Mouse (Mus musculus): ENCODE results near the gene Adgrf3. TPM values are rescaled to one million over a fixed set of nuclear protein-coding genes. Genes with fewer than 3 reads are reported as not detected.
"Not testable (repeated sequence)": the region's sequence is repeated elsewhere in the genome, so short reads cannot be mapped to it uniquely, and the experiment has no call there.

Adgrf3 gene
- polyA plus RNA-seq, 1 experiment from 2014 or later: 0.33 TPM

DNA sequence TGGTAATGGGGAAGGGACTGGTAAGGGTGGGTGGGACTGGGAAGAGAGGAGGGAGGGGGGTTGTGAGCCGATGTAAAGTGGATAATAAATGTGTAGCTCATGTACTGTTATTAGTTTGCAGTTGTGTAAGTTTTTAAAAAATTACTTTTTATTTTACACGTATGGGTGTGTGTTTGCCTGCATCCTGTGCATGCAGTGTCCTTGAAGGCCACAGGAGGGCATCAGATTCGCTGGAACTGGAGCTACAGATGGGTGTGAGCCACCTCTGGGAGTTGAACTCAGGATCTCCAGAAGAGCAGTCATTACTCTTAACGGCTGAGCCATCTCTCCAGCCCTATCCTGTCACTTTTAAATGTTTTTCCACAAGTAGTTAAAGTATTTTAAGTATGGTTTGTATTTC is 25.4 kb upstream of the Adgrf3 start:
- 84% methylated on average over 4 of the region's 4 CpGs for WGBS
- Histone ChIP-seq H3K36me3 (no peaks in the 10 kb centered on the region), H3K27ac (no peak overlapping the region), H3K9me3 (no peaks in the 10 kb centered on the region), H3K9ac (no peak overlapping the region), H3K4me3 (replicated peaks) (no peak overlapping the region), H3K4me2 (no peak overlapping the region), H3K27me3 (replicated peaks) (no peaks in the 10 kb centered on the region), H3K4me1 (peaks cover 13% of the 10 kb centered on the region; the same call in 1 of the 2 replicates)
- ATAC-seq (ENCODE audit: insufficient read depth, low FRiP score, low read depth): no peak

DNA sequence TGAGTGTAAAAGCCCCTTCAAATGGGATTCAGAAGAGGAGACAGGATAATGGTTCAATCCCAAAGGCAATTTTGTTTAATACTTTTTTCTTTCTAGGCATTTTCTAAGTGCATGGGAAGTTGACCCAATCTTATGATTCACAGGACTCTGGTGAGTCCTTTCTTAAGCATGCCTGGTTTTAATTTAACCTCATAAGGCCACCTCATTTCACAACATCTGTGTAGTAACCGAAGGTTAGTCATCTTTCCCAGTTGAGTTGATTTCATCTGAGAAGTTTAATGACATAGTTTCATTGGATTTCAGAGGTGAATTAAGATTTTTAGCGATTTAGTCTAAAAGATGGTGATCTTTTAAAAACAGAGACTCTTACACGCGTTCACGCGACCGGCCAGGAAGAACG is 17.2 kb upstream of the Adgrf3 start:
- Histone ChIP-seq H3K4me3 (replicated peaks) (no peak overlapping the region), H3K9ac (no peak overlapping the region), H3K27ac (no peak overlapping the region), H3K9me3 (no peaks in the 10 kb centered on the region), H3K27me3 (replicated peaks) (no peaks in the 10 kb centered on the region), H3K36me3 (0 out of 2 replicates have a peak, but pooled peaks cover 3% of the 10 kb centered on the region), H3K4me1 (no peaks in the 10 kb centered on the region), H3K4me2 (no peak overlapping the region)
- ATAC-seq (ENCODE audit: insufficient read depth, low FRiP score, low read depth): no peak
- 98% methylated on average over 8 of the region's 8 CpGs for WGBS

DNA sequence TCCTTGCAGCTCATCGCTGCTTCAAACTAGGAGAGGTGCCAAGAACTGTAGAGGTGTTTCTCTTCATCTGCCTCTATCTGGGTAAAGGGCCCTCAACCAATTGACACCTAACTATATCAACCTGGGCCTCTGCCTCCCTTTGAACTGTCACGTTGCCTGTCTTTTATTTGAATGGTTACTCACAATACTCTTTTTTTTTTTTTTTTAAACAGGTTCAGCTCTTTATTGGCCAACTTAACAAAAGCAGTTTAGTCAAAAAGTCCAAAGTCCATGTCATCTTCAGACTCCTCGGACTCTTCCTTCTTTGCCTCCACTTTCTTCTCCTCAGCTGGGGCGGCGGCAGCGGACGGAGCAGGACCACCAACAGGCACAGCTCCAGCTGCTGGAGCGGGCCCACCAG is 15.1 kb upstream of the Adgrf3 start:
- no peaks in the 10 kb centered on the region for H3K9me3 ChIP-seq
- no peak overlapping the region for H3K9ac ChIP-seq
- no peak overlapping the region for H3K4me2 ChIP-seq
- H3K4me3 ChIP-seq (replicated peaks): no peak overlapping the region
- no peak for ATAC-seq (ENCODE audit: insufficient read depth, low FRiP score, low read depth)
- no peaks in the 10 kb centered on the region for H3K27me3 ChIP-seq (replicated peaks)
- no peak overlapping the region for H3K27ac ChIP-seq
- WGBS: 86% methylated on average over 8 of the region's 8 CpGs
- 0 out of 2 replicates have a peak, but pooled peaks cover 3% of the 10 kb centered on the region for H3K36me3 ChIP-seq
- no peaks in the 10 kb centered on the region for H3K4me1 ChIP-seq

DNA sequence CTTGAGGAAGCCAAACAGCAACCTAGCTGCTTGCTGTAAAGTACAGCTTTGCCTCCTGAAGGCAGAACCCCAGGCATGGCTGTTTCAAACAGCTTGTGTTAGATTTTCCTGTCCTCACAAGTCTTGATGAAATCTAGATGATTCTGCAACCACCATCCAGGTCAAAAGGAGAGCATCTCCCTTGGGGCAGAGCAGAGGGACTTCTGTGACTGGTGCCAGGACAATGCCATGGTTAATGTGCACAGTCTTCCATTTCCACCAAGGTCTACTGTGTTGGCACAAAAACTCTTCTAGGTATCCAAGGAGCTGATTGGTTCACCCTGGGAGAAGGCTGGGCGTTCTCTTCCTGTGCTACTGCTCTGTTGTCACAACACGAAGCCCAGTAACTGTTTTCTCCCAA is 14.2 kb upstream of the Adgrf3 start:
- 0 out of 2 replicates have a peak, but pooled peaks cover 3% of the 10 kb centered on the region for H3K36me3 ChIP-seq
- no peak for ATAC-seq (ENCODE audit: insufficient read depth, low FRiP score, low read depth)
- H3K9me3 ChIP-seq: no peaks in the 10 kb centered on the region
- no peak overlapping the region for H3K4me2 ChIP-seq
- no peak overlapping the region for H3K27ac ChIP-seq
- 86% methylated on average over 2 of the region's 2 CpGs for WGBS
- H3K9ac ChIP-seq: no peak overlapping the region
- H3K4me3 ChIP-seq (replicated peaks): no peak overlapping the region
- H3K27me3 ChIP-seq (replicated peaks): no peaks in the 10 kb centered on the region
- H3K4me1 ChIP-seq: no peaks in the 10 kb centered on the region

DNA sequence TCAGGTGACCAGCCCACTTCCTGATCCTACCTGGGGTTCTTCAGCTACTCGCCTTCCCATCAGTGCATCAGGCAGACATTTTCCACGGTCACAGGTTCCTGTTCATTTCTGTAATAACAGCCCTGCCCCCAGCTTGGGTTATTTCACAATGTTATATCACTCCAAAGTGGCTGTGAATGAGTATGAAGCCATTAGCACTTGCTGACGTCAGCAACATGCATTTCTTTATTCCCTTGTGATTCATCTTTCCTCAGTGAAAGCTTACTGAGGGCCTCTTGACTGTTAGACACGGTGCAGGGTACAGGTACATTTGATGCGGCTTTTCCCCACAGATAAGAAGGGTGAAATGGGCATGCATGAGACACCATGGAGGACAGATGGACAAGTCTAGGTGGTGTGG is 10.4 kb upstream of the Adgrf3 start:
- Histone ChIP-seq H3K9ac (no peak overlapping the region), H3K4me2 (no peak overlapping the region), H3K9me3 (no peaks in the 10 kb centered on the region), H3K4me1 (no peaks in the 10 kb centered on the region), H3K36me3 (no peaks in the 10 kb centered on the region), H3K27me3 (replicated peaks) (no peaks in the 10 kb centered on the region), H3K4me3 (replicated peaks) (no peak overlapping the region), H3K27ac (no peak overlapping the region)
- ATAC-seq (ENCODE audit: insufficient read depth, low FRiP score, low read depth): no peak
- WGBS: 70% methylated on average over 5 of the region's 5 CpGs

DNA sequence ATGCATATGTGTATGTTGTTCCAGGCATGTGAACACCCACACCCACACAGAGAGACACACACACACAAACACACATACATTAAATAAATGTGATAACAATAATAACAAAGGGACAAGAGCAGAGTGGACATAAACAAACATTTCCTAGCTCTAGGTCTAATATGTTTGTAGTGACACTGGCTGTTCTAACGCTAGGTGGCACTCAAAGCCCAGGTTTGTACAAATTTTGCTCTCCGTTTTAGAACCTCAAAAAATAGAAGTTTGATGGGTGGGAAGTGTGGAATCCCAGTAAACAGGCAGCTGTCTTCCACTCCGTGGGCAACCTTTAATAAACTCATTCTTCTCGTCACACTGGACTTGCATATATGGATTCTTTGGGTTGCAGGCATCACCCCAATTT is 9.4 kb upstream of the Adgrf3 start:
- H3K9ac ChIP-seq: no peak overlapping the region
- 9% methylated on average over 4 of the region's 4 CpGs for WGBS
- no peaks in the 10 kb centered on the region for H3K27me3 ChIP-seq (replicated peaks)
- no peaks in the 10 kb centered on the region for H3K4me1 ChIP-seq
- H3K9me3 ChIP-seq: no peaks in the 10 kb centered on the region
- no peak overlapping the region for H3K4me2 ChIP-seq
- ATAC-seq (ENCODE audit: insufficient read depth, low FRiP score, low read depth): no peak
- no peaks in the 10 kb centered on the region for H3K36me3 ChIP-seq
- no peak overlapping the region for H3K4me3 ChIP-seq (replicated peaks)
- H3K27ac ChIP-seq: no peak overlapping the region

DNA sequence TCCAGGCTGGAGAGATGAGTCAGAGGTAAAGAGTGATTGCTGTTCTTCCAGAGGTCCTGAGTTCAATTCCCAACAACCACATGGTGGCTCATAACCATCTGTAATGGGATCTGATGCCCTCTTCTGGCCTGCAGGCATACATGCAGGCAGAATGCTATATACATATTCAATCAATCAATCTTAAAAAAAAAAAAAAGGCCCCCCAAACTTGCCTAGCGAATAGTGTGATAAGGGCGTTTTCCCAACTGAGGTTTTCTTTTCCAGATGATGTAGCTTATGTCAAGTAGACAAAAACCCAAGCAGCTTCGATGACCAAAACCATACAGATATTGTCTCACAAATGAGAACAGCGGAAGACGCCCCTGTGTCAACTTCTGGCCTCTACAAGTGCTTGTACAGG is 5.2 kb upstream of the Adgrf3 start:
- H3K4me1 ChIP-seq; H3K27ac ChIP-seq; H3K9ac ChIP-seq; H3K4me3 ChIP-seq (replicated peaks); H3K9me3 ChIP-seq; ATAC-seq (ENCODE audit: insufficient read depth, low FRiP score, low read depth); H3K27me3 ChIP-seq (replicated peaks); H3K4me2 ChIP-seq; H3K36me3 ChIP-seq: not testable (repeated sequence)
- 86% methylated on average over 5 of the region's 5 CpGs for WGBS

DNA sequence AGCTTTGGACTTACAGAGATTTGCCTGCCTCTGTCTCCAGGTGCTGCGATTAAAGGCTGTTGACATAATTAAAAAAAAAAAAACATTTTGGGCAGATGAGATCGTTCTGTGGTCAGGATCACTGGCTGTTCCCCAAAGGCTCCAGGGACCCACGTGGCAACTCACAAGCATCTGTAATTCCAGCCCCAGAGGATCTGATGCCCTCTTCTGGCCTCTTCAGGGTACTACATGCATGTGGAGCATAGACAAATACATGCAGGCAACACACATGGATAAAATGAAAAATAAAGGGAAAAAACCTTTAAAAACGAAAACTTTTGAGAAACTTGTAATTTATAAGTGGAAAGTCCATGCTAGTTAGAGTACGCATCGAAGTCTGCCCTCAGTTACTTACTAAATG is 1.8 kb upstream of the Adgrf3 start:
- no peak overlapping the region for H3K4me3 ChIP-seq (replicated peaks)
- no peak overlapping the region for H3K27ac ChIP-seq
- H3K4me1 ChIP-seq: peaks cover 6% of the 10 kb centered on the region; the same call in 1 of the 2 replicates
- no peaks in the 10 kb centered on the region for H3K36me3 ChIP-seq
- no peak for ATAC-seq (ENCODE audit: insufficient read depth, low FRiP score, low read depth)
- H3K27me3 ChIP-seq (replicated peaks): no peaks in the 10 kb centered on the region
- H3K9ac ChIP-seq: no peak overlapping the region
- no peaks in the 10 kb centered on the region for H3K9me3 ChIP-seq
- 67% methylated on average over 6 of the region's 6 CpGs for WGBS
- no peak overlapping the region for H3K4me2 ChIP-seq

DNA sequence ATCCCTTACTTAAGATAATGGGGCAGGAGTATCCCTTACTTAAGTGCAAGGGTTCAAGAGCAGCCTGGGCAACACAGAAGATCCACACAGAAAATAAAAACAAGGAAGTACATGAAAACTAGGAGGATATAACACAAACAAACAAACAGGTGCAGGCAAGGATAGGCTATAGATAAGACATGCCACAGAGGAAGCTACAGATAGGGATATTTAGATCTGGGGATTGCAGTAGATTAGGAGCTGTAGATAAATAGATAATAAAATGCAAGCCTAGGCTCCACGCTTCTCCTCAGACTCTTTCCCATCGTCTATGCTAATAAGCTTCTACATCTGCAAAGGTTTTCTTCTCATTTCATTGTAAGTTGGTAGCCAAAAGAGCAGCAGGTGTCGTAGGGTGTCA is 488 bp downstream of the Adgrf3 start:
- no peaks in the 10 kb centered on the region for H3K36me3 ChIP-seq
- no peak overlapping the region for H3K4me3 ChIP-seq (replicated peaks)
- no peak overlapping the region for H3K9ac ChIP-seq
- H3K27ac ChIP-seq: no peak overlapping the region
- ATAC-seq (ENCODE audit: insufficient read depth, low FRiP score, low read depth): no peak
- no peak overlapping the region for H3K4me2 ChIP-seq
- H3K27me3 ChIP-seq (replicated peaks): no peaks in the 10 kb centered on the region
- WGBS: 69% methylated on average over 3 of the region's 3 CpGs
- no peaks in the 10 kb centered on the region for H3K9me3 ChIP-seq
- H3K4me1 ChIP-seq: peaks cover 6% of the 10 kb centered on the region; the same call in 1 of the 2 replicates

DNA sequence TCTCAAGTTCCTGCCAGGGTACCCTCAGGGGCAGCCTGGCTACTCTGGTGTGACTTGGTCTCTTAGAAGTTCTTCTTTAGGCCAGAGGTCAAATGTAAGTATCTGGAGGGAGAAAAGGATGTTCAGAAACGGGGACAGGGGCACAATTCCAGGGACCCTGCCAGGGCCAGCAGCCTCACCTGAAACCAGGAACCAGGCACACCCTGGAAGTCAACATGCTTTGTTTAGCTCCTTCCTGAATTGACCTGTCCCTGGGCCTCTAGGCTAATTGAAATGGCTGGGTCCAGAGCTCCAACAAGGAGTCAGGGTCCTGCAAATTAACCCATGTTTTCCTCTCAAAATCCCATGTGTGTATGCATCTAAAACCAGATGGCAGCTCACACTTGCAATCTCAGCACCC is 1.1 kb downstream of the Adgrf3 start:
- Histone ChIP-seq H3K27me3 (replicated peaks) (no peaks in the 10 kb centered on the region), H3K36me3 (no peaks in the 10 kb centered on the region), H3K9ac (no peak overlapping the region), H3K4me3 (replicated peaks) (no peak overlapping the region), H3K9me3 (no peaks in the 10 kb centered on the region), H3K4me1 (peaks cover 6% of the 10 kb centered on the region; the same call in 1 of the 2 replicates), H3K4me2 (no peak overlapping the region), H3K27ac (no peak overlapping the region)
- ATAC-seq (ENCODE audit: insufficient read depth, low FRiP score, low read depth): no peak
- 52% methylated on average over 1 of the region's 1 CpGs for WGBS

DNA sequence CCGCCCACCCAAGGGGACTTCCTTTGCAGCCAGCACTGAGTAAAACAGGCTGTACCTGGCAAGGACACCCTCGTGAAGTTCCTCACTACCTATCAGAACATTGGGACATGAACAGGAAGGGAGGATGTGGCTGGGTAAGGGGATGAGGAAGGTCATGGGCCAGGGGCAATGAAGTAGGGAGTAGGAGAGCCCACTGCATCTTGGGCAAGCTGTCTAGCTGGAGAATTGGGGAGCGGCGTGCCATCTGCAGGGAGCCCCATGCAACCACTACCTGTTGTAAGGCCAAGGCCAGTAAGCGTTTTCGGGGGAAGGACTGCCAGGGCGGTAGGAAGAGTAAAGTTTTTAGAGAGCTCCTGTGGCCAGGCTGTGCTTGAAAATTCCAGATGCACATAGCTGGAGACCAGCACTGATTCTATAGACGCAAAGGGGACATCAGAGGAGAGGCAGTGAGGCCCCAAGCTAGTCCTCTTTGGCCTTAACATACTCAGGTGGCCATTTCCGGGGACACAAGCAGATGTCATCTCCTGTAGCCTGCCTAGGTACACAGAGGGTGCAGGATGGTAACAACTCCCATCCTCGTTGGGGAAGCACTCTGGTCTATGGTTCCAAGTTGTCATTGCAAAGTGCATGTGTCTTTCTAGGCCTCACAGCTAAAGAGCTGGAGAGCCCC is 2.2 kb downstream of the Adgrf3 start:
- Histone ChIP-seq H3K27me3 (replicated peaks) (no peaks in the 10 kb centered on the region), H3K9ac (no peak overlapping the region), H3K9me3 (no peaks in the 10 kb centered on the region), H3K4me1 (peaks cover 6% of the 10 kb centered on the region; the same call in 1 of the 2 replicates), H3K27ac (no peak overlapping the region; the same call in 1 of the 2 replicates), H3K36me3 (no peaks in the 10 kb centered on the region), H3K4me3 (replicated peaks) (no peak overlapping the region), H3K4me2 (no peak overlapping the region)
- ATAC-seq (ENCODE audit: insufficient read depth, low FRiP score, low read depth): no peak
- WGBS: 77% methylated on average over 10 of the region's 10 CpGs

DNA sequence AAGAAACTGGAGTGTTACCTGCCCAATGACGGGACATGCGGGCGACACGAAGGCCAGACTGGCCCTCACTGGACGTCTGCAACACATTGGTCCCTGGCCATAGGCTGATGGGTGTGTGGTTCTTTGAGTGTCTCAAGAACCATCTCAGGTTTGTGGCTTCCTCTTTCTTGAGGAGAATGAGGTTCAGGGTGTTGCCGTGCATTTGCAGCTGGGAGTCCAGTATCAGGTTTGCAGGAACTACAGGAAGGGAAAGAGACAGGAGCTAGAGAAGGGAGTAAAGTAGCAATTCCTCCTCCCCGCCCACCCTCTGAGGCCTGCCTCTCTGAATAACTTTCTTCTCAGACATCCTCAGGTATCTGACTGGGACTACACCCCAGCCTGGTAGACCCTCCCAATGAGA is 3.3 kb downstream of the Adgrf3 start:
- H3K4me3 ChIP-seq (replicated peaks): no peak overlapping the region
- WGBS: 85% methylated on average over 7 of the region's 7 CpGs

DNA sequence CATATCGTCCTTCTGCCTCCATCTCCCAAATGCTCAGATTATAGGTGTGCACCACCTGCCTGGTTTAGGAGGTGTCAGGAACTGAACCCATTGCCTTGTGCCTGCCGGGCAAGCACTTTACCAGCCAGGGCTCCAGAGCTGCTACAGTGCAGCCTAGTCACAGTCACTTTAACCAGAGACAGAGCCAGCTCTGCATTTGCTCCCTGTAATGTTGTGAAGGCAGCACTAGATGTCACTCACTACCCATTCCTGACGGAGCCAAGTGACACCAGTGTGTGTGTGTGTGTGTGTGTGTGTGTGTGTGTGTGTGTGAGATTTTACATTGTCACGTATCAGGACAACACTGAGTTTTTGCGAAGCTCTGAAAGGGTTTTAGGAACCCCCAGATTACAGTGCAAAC is 4.0 kb downstream of the Adgrf3 start:
- Histone ChIP-seq H3K4me1 (peaks cover 6% of the 10 kb centered on the region; the same call in 1 of the 2 replicates), H3K36me3 (no peaks in the 10 kb centered on the region), H3K27me3 (replicated peaks) (no peaks in the 10 kb centered on the region), H3K27ac (no peak overlapping the region), H3K4me3 (replicated peaks) (no peak overlapping the region), H3K9ac (no peak overlapping the region), H3K4me2 (no peak overlapping the region), H3K9me3 (no peaks in the 10 kb centered on the region)
- no peak for ATAC-seq (ENCODE audit: insufficient read depth, low FRiP score, low read depth)
- WGBS: 43% methylated on average over 5 of the region's 5 CpGs

More for the DNA sequence above, 3.3 kb downstream of the Adgrf3 start:
- H3K9me3 ChIP-seq: no peaks in the 10 kb centered on the region
- no peaks in the 10 kb centered on the region for H3K27me3 ChIP-seq (replicated peaks)
- H3K36me3 ChIP-seq: no peaks in the 10 kb centered on the region
- ATAC-seq (ENCODE audit: insufficient read depth, low FRiP score, low read depth): no peak
- no peak overlapping the region for H3K27ac ChIP-seq
- peaks cover 6% of the 10 kb centered on the region; the same call in 1 of the 2 replicates for H3K4me1 ChIP-seq
- H3K9ac ChIP-seq: no peak overlapping the region
- H3K4me2 ChIP-seq: no peak overlapping the region

Data from stomach, embryonic 15.5 days (tissue).